Mouse (Mus musculus) G1E (cell line): ENCODE data around the gene Crygn.

ENCODE experiments used
- CTCF ChIP-seq: IDR thresholded peaks from 2 replicates; pipeline ENCODE4 v1.5.1; 2012; ENCODE audit warnings: low read depth, low read length, inconsistent platforms, mixed read lengths
- POLR2AphosphoS5 ChIP-seq: IDR thresholded peaks from 2 replicates; pipeline ENCODE4 v1.6.1; 2012; ENCODE audit warnings: low read depth, low read length, inconsistent platforms; ENCODE audit not compliant: insufficient replicate concordance

GRCm38 (mm10) chr5:24743956-24744355 lies 13.9 kb downstream of the Crygn start:
- TF ChIP-seq CTCF (no peak), POLR2AphosphoS5 (no peak)
